Mouse (Mus musculus) ZHBTc4 (cell line): ENCODE results near the gene Serf2.
A peak's percentile ranks its signal among the peaks of the same experiment; 100 is the strongest.
"Not testable (repeated sequence)": the region's sequence is repeated elsewhere in the genome, so short reads cannot be mapped to it uniquely, and the experiment has no call there.

Experiments used
- DNase-seq: peaks from one replicate; pipeline ENCODE4 v3.0.0-alpha.2; 2011; ENCODE audit warnings: low read depth, low spot score

The Serf2 gene

DNA sequence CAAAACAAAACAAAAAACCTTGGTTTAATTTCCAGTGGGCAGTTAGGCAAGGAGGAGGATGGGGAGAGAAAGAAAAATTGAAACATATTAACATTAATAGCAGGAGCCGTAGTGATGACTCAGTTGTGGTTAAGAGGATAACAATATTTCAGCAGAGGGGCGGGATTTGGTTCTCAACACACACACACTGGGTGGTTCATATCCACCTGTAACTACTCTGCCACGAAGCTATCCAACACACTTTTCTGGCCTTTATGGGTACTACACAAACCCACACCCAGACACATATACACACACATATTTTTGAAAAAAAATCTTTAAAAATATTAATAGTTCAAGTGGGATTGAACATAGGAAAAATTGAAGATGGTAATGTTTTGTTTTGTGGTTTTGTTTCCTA lies 2.0 kb upstream of the Serf2 start:
- DNase-seq = no peak

DNA sequence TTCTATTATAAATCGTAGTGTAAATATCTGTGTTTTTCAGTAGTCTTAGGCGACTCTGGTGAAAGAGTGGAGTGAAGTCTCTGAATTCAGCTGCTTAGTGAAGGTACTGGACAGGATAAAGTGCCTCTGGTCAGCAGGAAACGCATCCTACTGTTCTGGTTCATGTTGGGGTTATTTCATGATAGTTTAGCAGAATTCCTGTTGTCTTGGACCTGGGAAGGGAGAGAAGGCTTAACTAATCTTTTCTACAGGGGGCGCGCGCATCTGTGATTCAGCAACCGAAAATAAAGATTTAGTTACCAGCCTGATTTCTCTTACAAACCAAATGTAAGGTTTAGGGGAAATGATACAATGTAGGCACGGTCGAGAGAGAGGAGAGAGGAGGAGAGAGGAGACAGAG lies 859 bp upstream of the Serf2 start:
- peak; percentile 33 for DNase-seq

- DNase-seq = no peak
Observed at GRCm38 (mm10) chr2:121449545-121450011, 583 bp downstream of the Serf2 start.

GRCm38 (mm10) chr2:121450093-121450492 lies 1.1 kb downstream of the Serf2 start:
- peak; percentile 47 for DNase-seq

GRCm38 (mm10) chr2:121452361-121452760 lies 3.4 kb downstream of the Serf2 start:
- no peak for DNase-seq

GRCm38 (mm10) chr2:121452990-121453389 lies 4.0 kb downstream of the Serf2 start, which contains the start of gene Hypk:
TSS of gene Hypk (plus strand) at chr2:121453290.
- no peak for DNase-seq

DNA sequence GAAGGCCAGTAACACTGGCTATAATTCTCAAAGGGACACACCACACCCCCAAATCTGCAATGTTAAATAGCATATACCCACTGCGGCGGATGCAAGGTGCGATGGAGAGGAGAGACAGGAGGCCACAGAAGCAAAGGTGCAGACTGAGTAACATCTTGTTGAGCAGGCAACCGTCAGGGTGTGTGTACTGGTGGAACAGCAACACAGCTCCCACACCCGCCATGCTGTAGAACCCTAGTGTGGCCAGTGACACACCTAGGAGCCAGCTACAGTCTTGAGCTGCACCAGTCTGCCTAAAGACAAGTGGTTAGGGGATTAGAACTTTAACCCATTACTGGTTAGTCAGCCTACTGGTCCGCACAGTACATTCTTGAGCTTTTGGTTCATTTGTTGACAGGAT lies 4.9 kb downstream of the Serf2 start:
- no peak for DNase-seq

DNA sequence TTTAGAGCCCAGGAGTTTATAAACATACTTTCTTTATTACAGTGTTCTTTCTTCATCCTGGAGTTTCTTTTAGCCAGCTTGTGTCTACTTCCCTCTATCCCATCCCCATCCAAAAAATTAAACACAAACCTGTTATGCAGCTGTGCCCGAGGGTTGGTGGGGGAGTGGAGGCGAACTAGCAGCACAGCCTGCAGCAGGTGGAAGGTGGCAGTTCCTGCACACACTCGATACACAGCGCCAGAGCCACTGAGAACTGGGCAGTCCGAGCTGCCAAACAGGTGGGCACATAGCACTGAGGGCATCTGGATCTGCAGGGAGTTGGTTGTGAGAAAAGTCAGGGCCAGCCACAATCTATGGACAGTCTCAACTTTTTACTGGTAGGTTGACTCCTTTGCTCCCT lies 6.5 kb downstream of the Serf2 start:
- no peak for DNase-seq

DNA sequence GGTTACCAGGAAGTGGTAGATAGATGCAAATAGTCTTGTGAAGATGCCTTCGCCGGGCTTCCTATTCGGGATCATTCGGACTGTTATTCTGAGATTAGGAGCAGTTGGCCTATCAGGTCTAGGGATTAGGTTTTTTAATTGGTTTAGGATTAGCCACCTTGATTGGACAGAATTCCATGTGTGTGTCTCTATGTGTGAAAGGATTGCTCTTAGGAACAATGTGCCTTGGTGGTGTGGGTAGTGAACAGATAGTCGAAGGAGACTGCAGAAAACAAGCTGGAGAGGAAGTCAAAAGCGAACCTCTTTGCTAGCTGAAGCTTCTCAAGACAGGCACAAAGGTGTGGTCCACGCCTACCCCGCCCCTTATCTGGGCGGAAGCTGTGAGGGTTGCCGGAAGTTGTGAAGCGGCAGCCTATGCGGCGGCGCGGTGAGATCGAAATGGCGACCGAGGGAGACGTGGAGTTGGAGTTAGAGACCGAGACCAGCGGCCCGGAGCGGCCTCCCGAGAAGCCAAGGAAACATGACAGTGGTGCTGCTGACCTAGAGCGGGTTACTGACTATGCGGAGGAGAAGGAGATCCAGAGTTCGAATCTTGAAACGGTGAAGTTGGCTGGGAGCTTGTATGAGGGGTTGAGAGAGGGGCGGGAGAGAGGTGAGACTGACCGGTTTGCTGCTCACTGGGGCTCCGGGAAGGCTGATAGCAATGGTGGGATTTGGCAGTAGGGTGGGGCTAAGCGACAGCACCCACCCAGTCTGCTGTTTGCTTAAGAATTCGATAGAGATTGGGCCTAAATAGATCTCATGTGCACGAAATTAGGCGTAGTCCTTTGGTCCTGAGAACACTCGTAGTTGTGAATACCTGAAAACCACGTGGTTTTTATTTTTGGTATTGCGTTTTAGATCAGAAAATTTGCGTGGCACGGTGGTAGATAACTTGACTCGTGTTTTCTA lies 8.0 kb downstream of the Serf2 start, which contains the start of gene Serinc4:
Serinc4 (minus strand) TSS at position 90 of the 951 bp plus-strand sequence.
- DNase-seq = peak; percentile 96

DNA sequence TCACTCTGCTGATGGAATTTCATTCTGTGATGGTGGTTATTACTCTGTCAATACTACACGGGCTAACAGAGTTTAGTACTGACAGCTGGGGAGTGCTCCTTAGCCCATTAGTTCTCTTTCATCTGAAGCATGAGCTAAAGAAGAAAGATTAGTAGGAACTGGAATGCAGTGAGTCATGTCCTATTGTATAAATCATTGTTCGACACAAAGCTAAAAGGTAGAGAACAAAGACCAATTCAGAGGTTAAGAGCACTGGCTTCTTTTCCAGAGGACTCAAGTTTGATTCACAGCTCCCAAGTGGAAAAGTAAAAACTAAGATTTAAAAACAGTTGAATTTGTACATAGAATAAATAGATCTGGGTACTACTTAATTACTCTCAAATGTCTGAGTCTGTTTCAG lies 11.1 kb downstream of the Serf2 start:
- no peak for DNase-seq

DNA sequence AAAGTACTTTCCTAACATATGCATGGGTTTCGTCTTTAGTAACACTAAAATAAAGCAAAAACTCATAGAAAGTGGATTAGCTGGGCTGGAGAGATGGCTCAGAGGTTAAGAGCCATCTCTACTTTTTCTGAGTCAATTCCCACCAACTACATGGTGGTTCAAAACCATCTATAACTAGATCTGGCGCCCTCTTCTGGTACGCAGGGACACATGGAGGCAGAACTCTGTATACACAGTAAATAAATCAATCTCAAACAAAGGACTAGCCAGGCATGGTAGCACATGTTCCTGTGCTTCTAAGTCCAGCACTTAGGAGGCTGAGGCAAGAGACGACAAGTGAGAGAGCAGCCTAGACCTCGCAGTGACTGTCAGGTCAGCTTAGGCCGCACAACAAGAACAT lies 20.0 kb downstream of the Serf2 start:
- not testable (repeated sequence) for DNase-seq

DNA sequence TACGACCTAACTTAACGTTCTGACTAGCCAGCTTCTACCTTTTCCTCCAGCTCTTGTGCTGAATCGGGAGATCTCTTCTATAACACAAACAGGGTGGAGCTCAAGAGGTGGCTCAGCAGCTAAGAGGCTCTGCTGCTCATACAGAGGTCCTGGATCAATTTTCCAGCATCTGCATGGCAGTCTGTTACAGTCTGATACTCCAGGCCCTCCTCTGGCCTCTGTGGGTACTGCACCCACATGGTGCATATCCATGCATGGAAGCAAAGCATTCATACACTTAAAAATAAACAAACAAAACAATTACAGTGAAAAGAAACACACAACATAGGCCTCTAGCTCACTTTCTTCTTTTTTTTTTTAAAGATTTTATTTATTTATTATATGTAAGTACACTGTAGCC lies 23.8 kb downstream of the Serf2 start:
- DNase-seq = not testable (repeated sequence)

DNA sequence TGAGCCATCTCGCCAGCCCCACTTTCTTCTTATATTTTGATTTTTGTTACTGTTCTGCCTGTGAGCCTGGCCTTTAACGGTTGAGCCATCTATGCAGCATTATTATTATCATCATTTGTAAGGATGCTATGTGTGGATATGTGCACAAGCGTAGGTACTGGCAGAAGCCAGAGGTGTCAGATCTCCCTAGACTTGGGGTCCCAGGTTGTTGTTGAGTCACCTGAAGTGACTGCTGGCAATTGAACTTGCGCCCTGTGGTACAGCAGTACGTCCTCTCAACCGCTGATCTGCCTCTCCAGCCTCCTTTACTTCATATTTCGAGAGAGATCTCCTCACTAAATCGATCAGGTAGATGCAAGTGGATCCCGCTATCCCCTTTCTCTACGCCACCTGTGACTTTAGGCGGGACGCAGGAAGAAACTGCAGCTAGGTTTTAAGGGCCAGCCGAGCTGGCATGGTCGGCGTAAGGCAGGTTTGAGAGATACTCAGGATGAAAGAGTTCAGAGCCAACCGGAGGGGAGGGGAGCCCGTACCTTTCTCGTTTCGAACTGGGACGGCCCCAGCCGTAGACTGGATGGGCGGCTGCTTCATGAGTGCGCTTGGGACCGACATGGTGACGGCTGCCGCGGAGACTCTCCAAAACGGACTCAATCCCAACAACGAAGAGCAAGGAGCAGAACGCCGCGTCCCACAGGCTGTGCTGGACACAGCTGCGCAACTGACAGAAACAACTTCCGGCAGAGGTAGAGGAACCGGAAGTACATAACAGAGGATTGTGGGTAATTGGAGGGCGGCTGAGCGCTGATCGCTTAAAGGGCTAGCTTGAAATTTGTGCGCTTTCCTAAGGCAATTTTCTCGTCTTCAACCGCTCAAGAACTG lies 24.5 kb downstream of the Serf2 start, which contains the start of gene Mfap1b:
Mfap1b (minus strand) TSS at position 767 of the 879 bp plus-strand sequence.
- peak; percentile 94 for DNase-seq

- no peak for DNase-seq
Observed at GRCm38 (mm10) chr2:121474180-121474535, 25.2 kb downstream of the Serf2 start.

DNA sequence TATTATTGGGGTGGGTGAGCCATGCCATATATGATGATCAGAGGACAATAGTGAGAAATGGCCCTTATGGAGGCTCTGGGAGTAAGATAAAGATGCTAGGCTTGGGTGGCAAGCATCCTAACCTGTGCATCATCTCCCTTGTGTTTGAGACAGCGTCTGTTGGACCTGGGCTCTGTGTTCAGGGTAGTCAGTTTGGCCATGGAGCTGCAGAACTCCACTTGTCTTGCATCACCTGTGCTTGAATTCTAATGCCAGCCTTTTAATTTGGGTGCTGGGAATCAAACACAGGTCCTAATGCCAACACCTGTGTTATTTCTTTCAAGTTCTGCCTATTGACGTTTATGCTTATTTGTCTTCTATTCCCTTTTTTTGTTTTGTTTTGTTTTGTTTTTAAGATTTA lies 26.3 kb downstream of the Serf2 start:
- DNase-seq = not testable (repeated sequence)

DNA sequence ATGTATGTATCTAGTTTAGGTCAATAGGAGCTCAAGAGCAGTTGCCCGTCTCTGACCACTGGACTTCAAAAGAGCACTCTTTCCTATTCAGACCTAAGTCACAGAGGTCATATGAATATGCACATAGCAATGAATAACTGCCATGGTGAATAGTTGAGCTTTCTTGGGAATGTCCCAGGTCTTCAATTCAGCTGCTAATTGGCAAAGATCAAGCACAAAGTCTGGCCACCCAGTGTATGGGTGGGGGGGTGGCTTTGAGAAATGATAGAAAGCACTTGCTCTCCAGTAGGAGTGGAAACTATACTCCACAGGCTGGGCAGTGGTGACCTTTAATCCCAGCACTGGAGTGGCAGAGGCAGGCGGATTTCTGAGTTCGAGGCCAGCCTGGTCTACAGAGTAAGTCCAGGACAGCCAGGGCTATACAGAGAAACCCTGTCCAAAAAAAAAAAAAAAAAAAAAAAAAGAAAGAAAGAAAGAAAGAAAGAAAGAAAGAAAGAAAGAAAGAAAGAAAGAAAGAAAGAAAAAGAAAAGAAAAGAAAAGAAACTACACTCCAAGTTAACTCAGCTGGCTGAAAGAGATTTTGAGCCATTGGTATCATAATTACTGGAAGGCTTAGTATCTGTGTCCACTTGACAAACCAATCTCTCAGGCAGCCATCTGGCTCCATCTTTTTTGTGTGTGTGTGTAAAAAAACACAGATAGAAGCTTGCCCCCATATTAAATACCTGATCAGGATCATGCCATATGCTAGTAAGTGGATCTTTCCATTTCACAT lies 28.7 kb downstream of the Serf2 start:
- DNase-seq = peak; percentile 84

- DNase-seq = peak; percentile 63
Observed at GRCm38 (mm10) chr2:121480498-121480897, 31.5 kb downstream of the Serf2 start.

DNA sequence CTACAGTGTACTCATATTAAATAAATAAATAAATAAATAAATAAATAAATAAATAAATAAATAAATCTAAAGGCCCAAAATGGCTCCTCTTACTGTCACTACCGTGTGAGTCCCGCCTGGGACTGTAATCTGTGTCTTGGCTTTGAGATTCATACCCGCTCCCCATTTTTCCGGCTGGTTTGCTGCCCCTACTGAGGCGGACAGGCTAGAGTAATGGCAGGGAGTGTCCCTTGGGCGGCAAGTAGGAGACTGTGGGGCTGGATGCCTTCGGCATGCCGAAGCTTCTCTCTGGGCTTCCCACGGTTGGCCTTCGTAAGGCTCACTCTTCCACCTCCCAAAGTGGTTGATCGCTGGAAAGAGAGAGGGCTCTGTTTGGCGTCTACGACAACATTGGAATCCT lies 31.9 kb downstream of the Serf2 start:
- DNase-seq = not testable (repeated sequence)

DNA sequence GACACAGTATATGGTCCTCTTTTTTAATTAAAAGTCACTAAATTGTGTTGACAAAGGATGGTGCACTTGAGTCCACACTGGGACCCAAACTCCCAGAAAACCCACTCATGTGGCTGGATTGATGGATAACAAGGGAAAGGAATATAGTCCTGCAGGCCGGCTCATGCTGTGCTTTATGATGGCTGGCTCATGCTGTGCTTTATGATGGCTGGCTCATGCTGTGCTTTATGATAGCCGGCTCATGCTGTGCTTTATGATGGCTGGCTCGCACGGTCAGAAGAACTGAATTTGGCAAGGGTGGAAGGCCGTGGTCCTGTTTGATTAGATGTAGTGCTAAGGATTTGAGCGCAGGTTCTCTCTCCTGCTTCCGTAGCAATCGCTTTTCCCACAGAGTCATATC lies 34.6 kb downstream of the Serf2 start:
- DNase-seq = peak; percentile 22

DNA sequence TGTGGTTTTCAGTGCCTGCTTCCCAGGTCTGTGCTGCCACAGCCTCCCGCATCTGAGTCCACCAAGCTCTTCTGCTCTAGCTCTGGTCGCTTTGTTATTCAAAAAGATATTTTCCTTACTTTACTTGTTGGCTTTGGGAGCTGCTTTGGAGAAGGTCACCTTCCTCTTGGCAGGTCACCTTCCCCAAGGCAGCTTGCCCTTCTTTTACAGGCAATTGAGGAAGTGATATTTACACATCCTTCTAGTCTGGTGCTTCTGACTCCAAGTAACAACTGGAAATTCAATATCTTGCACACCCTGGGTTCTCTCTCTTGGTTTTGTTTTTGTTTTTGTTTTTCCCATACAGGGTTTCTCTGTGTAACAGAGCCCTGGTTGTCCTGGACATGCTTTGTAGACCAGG lies 35.4 kb downstream of the Serf2 start:
- DNase-seq = not testable (repeated sequence)

DNA sequence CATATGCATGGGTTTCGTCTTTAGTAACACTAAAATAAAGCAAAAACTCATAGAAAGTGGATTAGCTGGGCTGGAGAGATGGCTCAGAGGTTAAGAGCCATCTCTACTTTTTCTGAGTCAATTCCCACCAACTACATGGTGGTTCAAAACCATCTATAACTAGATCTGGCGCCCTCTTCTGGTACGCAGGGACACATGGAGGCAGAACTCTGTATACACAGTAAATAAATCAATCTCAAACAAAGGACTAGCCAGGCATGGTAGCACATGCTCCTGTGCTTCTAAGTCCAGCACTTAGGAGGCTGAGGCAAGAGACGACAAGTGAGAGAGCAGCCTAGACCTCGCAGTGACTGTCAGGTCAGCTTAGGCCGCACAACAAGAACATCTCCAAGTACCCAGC lies 52.6 kb downstream of the Serf2 start:
- DNase-seq = not testable (repeated sequence)
